Mouse (Mus musculus): Measurements from ENCODE around the gene Golm1.

- TF ChIP-seq POLR2A (IDR thresholded peaks at IDR 0.05; ENCODE audit: insufficient read depth, low read depth, low read length) (no peak), CTCF (IDR thresholded peaks at IDR 0.05; ENCODE audit: insufficient read depth, low read depth, low read length) (no peak)
Measured at GRCm38 (mm10) chr13:59663939-59664712, 11.5 kb downstream of the Golm1 start.

Measured in olfactory bulb, adult 2 months (tissue).